Mouse (Mus musculus) T-cell, adult 66 days (primary cell): Measurements from ENCODE around the gene Gpx8. TPM values are rescaled to one million over a fixed set of nuclear protein-coding genes. Genes with fewer than 3 reads are reported as not detected.

ENCODE experiments used
- total RNA-seq, 2 experiments: library from RNA; stranded (reverse); gene quantifications; 3 replicates in 1 of 2; 4 replicates in 1 of 2; pipeline ENCODE4 v1.2.4; 2023

Gene Gpx8
- not detected for total RNA-seq

DNA sequence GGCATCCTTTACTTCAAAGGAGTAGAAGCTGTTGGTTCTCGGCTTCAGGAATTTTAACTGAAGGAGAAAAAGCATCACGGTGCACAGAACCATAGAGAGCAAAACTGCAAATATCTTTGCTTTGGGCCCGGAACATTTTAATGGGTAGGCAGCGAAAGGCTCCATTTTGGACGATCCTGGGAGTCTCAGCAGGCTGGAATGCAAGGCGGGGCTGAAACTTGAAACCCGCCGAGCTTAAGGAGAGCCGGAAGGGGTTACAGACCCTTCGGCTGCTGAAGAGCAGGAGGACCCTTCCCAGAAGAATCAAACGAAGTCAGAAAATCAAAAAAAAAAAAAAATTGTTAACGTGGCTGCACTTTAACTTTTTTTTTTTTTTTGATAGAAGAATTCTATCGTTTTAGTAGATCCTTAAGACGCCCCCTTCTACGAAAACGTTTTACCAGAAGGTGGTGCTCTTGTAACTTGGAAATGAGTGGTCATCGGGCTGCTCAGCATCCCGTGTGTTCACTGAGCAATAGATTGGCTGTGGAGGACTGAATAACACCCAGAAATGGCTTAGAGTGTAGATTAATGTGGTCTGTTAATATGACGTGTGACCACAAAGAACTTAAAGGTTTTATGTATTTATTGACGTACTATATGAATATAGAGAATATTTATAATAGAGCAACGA is at the start of gene Gpx8:
Gene Gpx8, minus strand, starts transcription at position 200 of the 673 bp plus-strand sequence.

DNA sequence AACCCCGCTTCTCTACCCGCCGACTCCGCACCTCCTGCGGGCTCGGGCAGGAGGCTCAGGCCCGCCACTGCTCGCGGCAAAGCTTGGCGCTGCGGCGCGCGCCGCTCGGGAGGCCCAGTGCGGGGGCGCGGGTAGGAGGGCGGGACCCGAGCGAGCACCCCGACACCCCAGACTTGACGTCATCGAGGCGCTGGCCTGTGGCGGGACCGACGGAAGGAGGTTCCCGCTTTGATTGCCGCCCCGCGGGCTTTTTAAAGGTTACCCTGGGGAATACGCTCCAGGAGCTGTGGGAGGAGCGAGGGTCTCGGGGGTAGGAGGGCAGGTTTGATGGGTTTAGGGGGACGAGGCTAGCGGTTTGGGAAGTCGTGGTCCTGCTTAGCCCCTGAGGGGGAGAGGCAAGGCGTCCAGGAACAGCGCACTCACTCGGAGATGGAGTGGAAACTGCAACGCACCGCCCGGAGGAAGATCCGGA is 11.2 kb downstream of the Gpx8 start, which contains the start of gene Cdc20b:
Gene Cdc20b, plus strand, starts transcription at position 162 of the 472 bp plus-strand sequence.

DNA sequence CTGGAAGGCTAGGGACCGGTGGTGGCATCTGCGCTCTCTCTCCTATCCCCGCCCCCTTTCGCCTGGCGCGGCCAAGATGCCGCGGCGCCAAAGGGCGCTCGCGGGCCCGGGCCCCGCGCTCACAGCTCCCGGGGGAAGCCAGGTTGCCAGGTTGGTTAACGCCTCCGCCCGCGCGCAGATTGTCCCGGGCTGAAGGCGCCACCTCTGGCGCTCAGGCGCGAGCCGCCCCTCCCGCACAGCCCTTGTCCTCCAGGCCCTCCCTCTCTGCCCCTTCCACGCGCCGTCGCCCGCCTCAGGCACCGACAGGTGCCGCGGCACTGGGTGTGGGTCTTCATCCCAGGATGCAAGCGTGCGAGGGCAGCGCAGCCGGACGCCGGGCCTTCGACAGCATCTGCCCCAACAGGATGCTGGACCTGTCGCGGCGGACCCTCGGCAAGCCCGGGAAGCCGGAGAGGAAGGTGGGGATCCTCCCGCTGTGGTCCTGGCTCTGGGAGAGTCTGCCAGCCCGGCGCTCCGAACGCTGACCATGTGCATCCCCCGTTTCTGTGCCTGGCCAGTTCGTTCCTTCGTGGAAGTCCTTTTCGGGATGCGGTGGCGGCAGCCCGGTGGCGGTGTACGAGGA is 52.6 kb downstream of the Gpx8 start, which contains the start of gene Mcidas:
Gene Mcidas, plus strand, starts transcription at position 315 of the 622 bp plus-strand sequence.

Other genes starting within 250 kb of the Gpx8 start
- under 1 TPM in 1 of 2 experiments, not detected in 1; 0.59 TPM for gene Plpp1, start 245.6 kb downstream of the Gpx8 start, total RNA-seq
- 10 to 100 TPM; 60.1 to 68.8 TPM for gene Mtrex, start 119.0 kb downstream of the Gpx8 start, total RNA-seq
- gene Dhx29, start 119.0 kb downstream of the Gpx8 start, total RNA-seq, result 10 to 100 TPM; 25.3 to 27.4 TPM
- under 1 TPM; 0.29 to 0.47 TPM for gene Ccno, start 58.6 kb downstream of the Gpx8 start, total RNA-seq
- gene Mcidas, start 52.6 kb downstream of the Gpx8 start, total RNA-seq, result not detected
- not detected for gene Cdc20b, start 11.3 kb downstream of the Gpx8 start, total RNA-seq
- 100 to 1,000 TPM in 1 of 2 experiments, 10 to 100 TPM in 1; 98.3 to 114 TPM for gene Gzma, start 54.6 kb upstream of the Gpx8 start, total RNA-seq
- gene Esm1, start 163.2 kb upstream of the Gpx8 start, total RNA-seq, result 1 to 10 TPM in 1 of 2 experiments, not detected in 1; 1.1 TPM
- gene Gzmk, start 179.5 kb upstream of the Gpx8 start, total RNA-seq, result 10 to 100 TPM in 1 of 2 experiments, 1 to 10 TPM in 1; 3.5 to 11.9 TPM
- gene BC067074, start 246.7 kb upstream of the Gpx8 start, total RNA-seq, result not detected